Mouse (Mus musculus) liver, postnatal 0 days (tissue): ENCODE measurements around the gene Ppm1f. TPM values are rescaled to one million over a fixed set of nuclear protein-coding genes. Genes with fewer than 3 reads are reported as not detected.

ENCODE experiments used
- ATAC-seq: fragments of 200-750 bp; cut with Nextera tagmentation; 2 replicates; pipeline ENCODE4 v1.8.0; 2017; ENCODE audit warnings: mild to moderate bottlenecking, moderate library complexity
- DNase-seq: peaks from one replicate; pipeline ENCODE4 v3.0.0-alpha.2; 2016
- H3K27ac ChIP-seq: fragments of 300-500 bp; sonication (generic); 2 replicates; pipeline ENCODE4 v1.5.1; 2014; ENCODE audit warnings: antibody characterized with exemption, moderate library complexity, mild to moderate bottlenecking, low read depth
- H3K27me3 ChIP-seq: fragments of 300-500 bp; sonication (generic); 2 replicates; pipeline ENCODE4 v1.6.1; 2014; ENCODE audit warnings: low read length, control low read depth, mixed read lengths; ENCODE audit not compliant: insufficient read depth
- H3K36me3 ChIP-seq: fragments of 300-500 bp; sonication (generic); replicated peaks from 2 replicates; pipeline ENCODE4 v1.6.1; 2014; ENCODE audit warnings: mild to moderate bottlenecking, control low read depth, low read length, moderate library complexity, mixed read lengths; ENCODE audit not compliant: insufficient read depth
- H3K4me1 ChIP-seq: fragments of 300-500 bp; sonication (generic); 2 replicates; pipeline ENCODE4 v1.6.1; 2014; ENCODE audit warnings: antibody characterized with exemption, mild to moderate bottlenecking, control low read depth; ENCODE audit not compliant: insufficient read depth
- H3K4me2 ChIP-seq: fragments of 300-500 bp; sonication (generic); 2 replicates; pipeline ENCODE4 v1.6.1; 2014; ENCODE audit warnings: low read depth, mild to moderate bottlenecking, low read length, moderate library complexity, mixed read lengths
- H3K4me3 ChIP-seq: fragments of 300-500 bp; sonication (generic); 2 replicates; pipeline ENCODE4 v1.5.1; 2014; ENCODE audit warnings: low read depth, low read length
- H3K9ac ChIP-seq: fragments of 300-500 bp; sonication (generic); replicated peaks from 2 replicates; pipeline ENCODE4 v1.6.1; 2014; ENCODE audit warnings: mild to moderate bottlenecking, moderate library complexity
- H3K9me3 ChIP-seq: fragments of 300-500 bp; sonication (generic); 2 replicates; pipeline ENCODE4 v1.6.1; 2016; ENCODE audit warnings: mild to moderate bottlenecking, control low read depth, low read length, mixed read lengths
- CTCF ChIP-seq: sonication (generic); IDR thresholded peaks from 2 replicates; pipeline ENCODE4 v1.5.1; 2016; ENCODE audit warnings: antibody characterized with exemption, low read depth
- EP300 ChIP-seq: IDR thresholded peaks from 2 replicates; pipeline ENCODE4 v1.6.1; 2016; ENCODE audit warnings: antibody characterized with exemption, low read depth, mild to moderate bottlenecking
- WGBS: fragments of 180-500 bp; shearing (Covaris S2); extraction: QIAGEN DNeasy Blood & Tissue Kit; methylation state at CpG from one replicate; pipeline ENCODE4 v1.1.7; 2014; ENCODE audit not compliant: insufficient replicate concordance; 5-methylcytosine and 5-hydroxymethylcytosine counted together
- polyA plus RNA-seq: library from polyadenylated mRNA; unstranded; fragments of >200 nt; fragmentation: Nextera tagmentation; extraction: Ambion mirVana; gene quantifications from 2 replicates; pipeline ENCODE4 v1.2.1, GENCODE M21; 2015

Ppm1f gene
- polyA plus RNA-seq, 1 experiment from 2014 or later, result 4.5 TPM

- H3K4me1 ChIP-seq, result peaks cover 17% of the 10 kb centered on the region
- H3K4me3 ChIP-seq, result peak within 1 kb of the TSS; percentile 88
- no peaks in the 10 kb centered on the region for H3K27me3 ChIP-seq
- WGBS, result under 1% methylated on average over 48 of the region's 49 CpGs
- peaks cover 3% of the 10 kb centered on the region; the same call in 1 of the 2 replicates for H3K36me3 ChIP-seq
- H3K4me2 ChIP-seq, result peak within 1 kb of the TSS; percentile 90
- ATAC-seq (peak; percentile 98), DNase-seq (peak; percentile 93)
- peak within 1 kb of the TSS; percentile 95 for H3K9ac ChIP-seq
- no peak; the same call in 1 of the 2 replicates for TF ChIP-seq EP300
- peak; percentile 39 for TF ChIP-seq CTCF
- H3K27ac ChIP-seq, result peak within 1 kb of the TSS; percentile 98
- H3K9me3 ChIP-seq, result no peaks in the 10 kb centered on the region
Measured at GRCm38 (mm10) chr16:16870617-16871331, 25.5 kb upstream of the Ppm1f start, which contains the start of the genes Top3b and Vpreb1. Gene Top3b, plus strand, starts transcription at chr16:16870736. Gene Vpreb1, minus strand, starts transcription at chr16:16870843.

DNA sequence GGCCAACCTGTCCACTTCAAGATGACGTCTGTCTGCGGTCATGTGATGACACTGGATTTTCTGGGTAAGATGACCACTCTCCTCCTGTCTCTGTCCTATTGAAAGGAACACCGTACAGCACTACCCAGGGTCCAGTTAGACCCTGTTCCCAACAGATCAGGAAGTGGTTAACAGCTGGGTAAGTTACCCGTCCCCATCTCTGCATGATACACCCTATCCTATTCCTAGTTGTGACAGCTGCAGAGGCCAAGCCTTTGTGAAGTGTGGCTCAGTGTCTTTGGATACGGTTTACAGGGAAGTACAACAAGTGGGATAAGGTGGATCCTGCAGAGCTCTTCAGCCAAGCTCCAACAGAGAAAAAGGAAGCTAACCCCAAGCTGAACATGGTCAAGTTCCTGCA is 17.2 kb upstream of the Ppm1f start:
- H3K4me3 ChIP-seq, result no peak overlapping the region
- no peak overlapping the region for H3K27ac ChIP-seq
- no peak overlapping the region for H3K9ac ChIP-seq
- no peaks in the 10 kb centered on the region for H3K27me3 ChIP-seq
- H3K4me1 ChIP-seq, result no peaks in the 10 kb centered on the region
- 79% methylated on average over 5 of the region's 5 CpGs for WGBS
- DNase-seq, result no peak
- H3K36me3 ChIP-seq, result peaks cover 70% of the 10 kb centered on the region
- no peak for TF ChIP-seq EP300
- TF ChIP-seq CTCF, result no peak
- H3K4me2 ChIP-seq, result no peak overlapping the region
- no peak for ATAC-seq
- H3K9me3 ChIP-seq, result no peaks in the 10 kb centered on the region

DNA sequence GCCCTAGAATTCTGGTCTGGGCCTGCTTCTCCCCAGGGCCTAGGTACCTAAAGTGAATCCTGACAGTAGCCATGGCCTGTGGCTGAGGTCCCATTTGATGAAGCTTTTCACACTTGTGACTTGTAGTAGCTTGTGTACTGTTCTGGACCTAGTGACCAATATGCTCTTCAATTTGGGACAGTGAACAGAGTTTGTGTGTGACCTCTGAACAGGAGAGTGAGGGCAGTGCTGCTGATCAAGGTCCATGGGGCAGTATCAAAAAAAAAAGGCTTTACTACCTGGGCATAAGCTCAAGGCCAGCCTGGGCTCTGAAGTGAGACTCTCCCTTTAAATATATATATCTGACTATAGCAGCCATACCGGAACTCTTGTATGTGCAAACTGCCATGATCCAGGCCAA is 7.9 kb upstream of the Ppm1f start:
- no peak overlapping the region for H3K4me2 ChIP-seq
- no peaks in the 10 kb centered on the region for H3K27me3 ChIP-seq
- no peaks in the 10 kb centered on the region for H3K9me3 ChIP-seq
- TF ChIP-seq EP300 (no peak), CTCF (no peak)
- 90% methylated on average over 1 of the region's 1 CpGs for WGBS
- H3K36me3 ChIP-seq, result peaks cover 94% of the 10 kb centered on the region
- no peaks in the 10 kb centered on the region for H3K4me1 ChIP-seq
- no peak overlapping the region for H3K4me3 ChIP-seq
- no peak overlapping the region for H3K9ac ChIP-seq
- ATAC-seq, result 0 out of 2 replicates have a peak, but pooled peaks have one; percentile 40
- DNase-seq, result no peak
- H3K27ac ChIP-seq, result no peak overlapping the region

DNA sequence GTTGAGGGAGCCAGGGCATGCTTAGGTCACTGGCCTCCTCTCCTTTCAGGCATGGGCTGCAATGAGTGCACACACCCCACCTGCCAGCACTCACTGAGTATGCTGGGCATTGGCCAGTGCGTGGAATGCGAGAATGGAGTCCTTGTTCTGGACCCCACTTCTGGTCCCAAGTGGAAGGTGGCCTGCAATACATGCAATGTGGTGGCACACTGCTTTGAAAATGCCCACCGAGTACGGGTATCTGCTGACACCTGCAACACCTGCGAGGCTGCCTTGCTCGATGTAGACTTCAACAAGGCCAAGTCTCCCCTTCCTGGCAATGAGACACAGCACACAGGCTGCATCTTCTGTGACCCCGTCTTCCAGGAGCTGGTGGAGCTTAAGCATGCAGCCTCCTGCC is 3.9 kb upstream of the Ppm1f start:
- peaks cover 65% of the 10 kb centered on the region for H3K36me3 ChIP-seq
- H3K27ac ChIP-seq, result no peak overlapping the region
- WGBS, result 83% methylated on average over 7 of the region's 7 CpGs
- no peak overlapping the region for H3K9ac ChIP-seq
- peaks cover 19% of the 10 kb centered on the region for H3K4me1 ChIP-seq
- H3K4me3 ChIP-seq, result no peak overlapping the region
- no peaks in the 10 kb centered on the region for H3K9me3 ChIP-seq
- ATAC-seq, result no peak
- no peak overlapping the region for H3K4me2 ChIP-seq
- DNase-seq, result no peak
- H3K27me3 ChIP-seq, result no peaks in the 10 kb centered on the region
- no peak for TF ChIP-seq EP300
- TF ChIP-seq CTCF, result no peak

- TF ChIP-seq EP300 (no peak), CTCF (no peak)
- H3K9ac ChIP-seq, result no peak overlapping the region
- H3K27me3 ChIP-seq, result no peaks in the 10 kb centered on the region
- ATAC-seq (no peak), DNase-seq (no peak)
- H3K4me1 ChIP-seq, result peaks cover 31% of the 10 kb centered on the region
- peak overlapping the region; percentile 95 for H3K4me2 ChIP-seq
- H3K4me3 ChIP-seq, result no peak overlapping the region
- H3K36me3 ChIP-seq, result peaks cover 30% of the 10 kb centered on the region
- H3K9me3 ChIP-seq, result no peaks in the 10 kb centered on the region
- WGBS, result 8% methylated on average over 4 of the region's 4 CpGs
- peak overlapping the region; percentile 68; the same call in 1 of the 2 replicates for H3K27ac ChIP-seq
Measured at GRCm38 (mm10) chr16:16896015-16896381, 271 bp upstream of the Ppm1f start.

DNA sequence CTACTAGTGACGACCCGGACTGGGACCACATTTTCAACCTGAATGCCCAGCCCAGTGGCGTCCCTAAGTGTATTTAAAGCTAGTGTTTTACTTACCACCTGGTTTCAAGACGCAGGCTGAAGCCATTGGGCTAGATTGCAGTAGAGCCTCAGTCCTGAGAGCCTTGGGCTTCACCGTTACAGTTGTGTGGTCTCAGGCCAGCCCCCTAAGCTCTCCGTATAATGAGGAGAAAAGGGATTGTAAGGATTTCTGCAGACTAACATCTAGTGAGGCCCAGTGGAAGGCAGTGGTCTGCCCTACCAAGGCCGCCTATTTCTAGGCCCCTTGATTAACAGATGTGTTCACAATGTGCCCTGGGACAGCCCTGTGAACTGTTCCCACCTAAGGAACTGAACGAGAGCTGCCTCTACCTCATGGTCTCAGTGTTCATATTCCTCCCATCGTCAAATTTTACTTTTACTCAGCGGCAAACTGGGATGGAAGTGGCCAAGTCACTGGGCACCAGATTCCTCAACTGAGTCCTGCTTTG is 851 bp downstream of the Ppm1f start:
- Histone ChIP-seq H3K4me1 (peaks cover 31% of the 10 kb centered on the region), H3K9ac (peak overlapping the region; percentile 72), H3K36me3 (peaks cover 19% of the 10 kb centered on the region), H3K9me3 (no peaks in the 10 kb centered on the region), H3K27ac (peak overlapping the region; percentile 68), H3K4me3 (peak overlapping the region; percentile 63), H3K4me2 (peak overlapping the region; percentile 95), H3K27me3 (no peaks in the 10 kb centered on the region)
- ATAC-seq, result no peak
- WGBS, result 23% methylated on average over 10 of the region's 10 CpGs
- no peak for DNase-seq
- TF ChIP-seq CTCF, result no peak
- no peak for TF ChIP-seq EP300
